Mouse (Mus musculus) kidney, adult 2 months (tissue): ENCODE results near the gene Csf2rb.

ENCODE experiments used
- CTCF ChIP-seq: fragments of 200-500 bp; conservative IDR thresholded peaks from 2 replicates; pipeline ENCODE4 v1.5.1; 2011; ENCODE audit warnings: low read depth, mild to moderate bottlenecking, control low read depth, low read length, moderate library complexity, mixed read lengths; ENCODE audit not compliant: insufficient read depth, insufficient read length
- POLR2A ChIP-seq: fragments of 200-500 bp; IDR thresholded peaks from one replicate; pipeline ENCODE4 v1.6.1; 2011; ENCODE audit warnings: low read depth, low read length, control low read depth

- TF ChIP-seq CTCF = no peak
- TF ChIP-seq POLR2A = no peak
Measured at GRCm38 (mm10) chr15:78300773-78301172, 24.8 kb upstream of the Csf2rb start.
